In genomic region chr17:86236861-86237763, GRCm38 (mm10) we compare ENCODE assay signal across 8 mouse cellular contexts.
DNase-seq lines count a peak whose midpoint lies in the region.

No protein-coding gene starts in this region.

- no peak overlapping the region for H3K4me3 ChIP-seq in limb, embryonic 10.5 days

- WGBS in limb, embryonic 10.5 days = 89% methylated on average over 16 of the region's 16 CpGs

- no peaks in the 10 kb centered on the region for H3K36me3 ChIP-seq in limb, embryonic 10.5 days

- peaks cover 14% of the 10 kb centered on the region for H3K4me1 ChIP-seq in limb, embryonic 10.5 days

- H3K9me3 ChIP-seq in limb, embryonic 10.5 days (replicated peaks) = no peaks in the 10 kb centered on the region

- H3K27me3 ChIP-seq in limb, embryonic 10.5 days (ENCODE audit: low read depth, poor library complexity, severe bottlenecking) = no peaks in the 10 kb centered on the region

- 0 out of 2 replicates have a peak overlapping the region, but pooled peaks have one; percentile 0 for H3K27ac ChIP-seq in limb, embryonic 10.5 days

- DNase-seq in layer of hippocampus, adult 9-11 months = peak; percentile 76
- no peak for DNase-seq in layer of hippocampus, adult 8-10 months (ENCODE audit: low spot score in 2 of 2)
- peak; percentile 62 to 71 for DNase-seq in cerebellum, adult 18-20 months
- DNase-seq in heart, adult 9 months (ENCODE audit: low spot score in 2 of 2) = peak; percentile 74 to 80
- DNase-seq in limb, embryonic 10.5 days (ENCODE audit: low spot score) = no peak
- DNase-seq in thymus, postnatal 25 days = no peak
- no peak for DNase-seq in spleen, adult 18-20 months
- DNase-seq in frontal cortex, postnatal 36 days (ENCODE audit: low spot score in 2 of 2) = no peak

Comparison
In these comparisons a context has a peak if more than half of its experiments do, and no peak if none do; other contexts are left out.
1. DNase-seq: peak in layer of hippocampus, adult 9-11 months (single experiment), cerebellum, adult 18-20 months (2 of 2) and heart, adult 9 months (2 of 2); none in layer of hippocampus, adult 8-10 months (0 of 2), limb, embryonic 10.5 days (single experiment), thymus, postnatal 25 days (single experiment), spleen, adult 18-20 months (0 of 2) and frontal cortex, postnatal 36 days (0 of 2).